Mouse (Mus musculus): ENCODE data around the gene Inca1. TPM values are rescaled to one million over a fixed set of nuclear protein-coding genes. Genes with fewer than 3 reads are reported as not detected.

Inca1 gene
- total RNA-seq, 2 experiments from 2014 or later, result 3.1 to 3.4 TPM

DNA sequence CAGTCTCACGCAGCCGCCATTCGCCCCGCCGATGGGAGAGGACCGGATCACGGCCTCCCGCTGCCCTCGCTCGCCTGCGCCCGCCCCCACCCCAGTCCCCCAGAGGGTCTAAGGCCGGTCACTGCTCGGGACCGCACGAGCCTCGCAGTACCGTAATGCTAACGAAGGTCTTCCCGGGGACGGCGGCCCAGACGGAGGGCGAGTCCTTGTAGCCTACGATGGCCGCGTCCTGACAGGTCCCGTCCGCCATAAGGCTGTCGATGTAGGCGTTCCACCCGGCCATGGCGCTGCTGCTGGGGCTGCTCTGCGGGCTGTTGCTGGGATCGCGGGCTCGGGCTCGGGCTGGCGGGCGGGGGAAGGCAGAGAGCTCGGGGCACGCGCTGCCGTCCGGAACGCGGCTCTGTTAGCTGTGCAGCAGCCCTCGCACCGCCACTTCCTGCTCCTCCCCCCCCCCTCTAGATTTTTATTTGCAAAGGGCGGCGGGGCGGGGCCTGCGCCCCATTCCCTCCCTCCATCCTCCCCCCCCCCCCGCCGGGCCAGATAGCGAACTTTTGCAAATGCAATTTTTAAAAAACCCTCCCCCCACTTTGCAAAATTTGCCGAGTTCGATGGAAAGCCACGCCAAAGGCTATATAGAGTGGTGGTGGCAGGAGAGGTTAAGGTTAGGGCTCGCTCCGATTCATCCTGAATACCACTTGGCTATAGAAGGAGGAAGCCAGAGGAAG is 45.6 kb downstream of the Inca1 start, which contains the start of gene Pfn1:
Gene Pfn1, minus strand, starts transcription at position 447 of the 725 bp plus-strand sequence.
- DNase-seq (ENCODE audit: extremely low spot score in 1 of 2, low spot score in 1 of 2), result peak; percentile 63 to 65

GRCm38 (mm10) chr11:70653345-70654197 is 46.4 kb downstream of the Inca1 start:
- DNase-seq (ENCODE audit: extremely low spot score in 1 of 2, low spot score in 1 of 2), result peak in 1 of 2 experiments; percentile 45

GRCm38 (mm10) chr11:70652884-70653344 is 47.0 kb downstream of the Inca1 start:
- DNase-seq (ENCODE audit: extremely low spot score in 1 of 2, low spot score in 1 of 2), result no peak

- DNase-seq (ENCODE audit: extremely low spot score in 1 of 2, low spot score in 1 of 2), result no peak
These were observed 47.7 kb downstream of the Inca1 start for GRCm38 (mm10) chr11:70652029-70652883.

- DNase-seq (ENCODE audit: extremely low spot score in 1 of 2, low spot score in 1 of 2), result no peak
These were observed 48.6 kb downstream of the Inca1 start for GRCm38 (mm10) chr11:70651391-70651790.

- DNase-seq (ENCODE audit: extremely low spot score in 1 of 2, low spot score in 1 of 2), result no peak
These were observed 49.4 kb downstream of the Inca1 start for GRCm38 (mm10) chr11:70650322-70651175.

GRCm38 (mm10) chr11:70649185-70649734 is 50.7 kb downstream of the Inca1 start:
- no peak for DNase-seq (ENCODE audit: extremely low spot score in 1 of 2, low spot score in 1 of 2)

GRCm38 (mm10) chr11:70648512-70648911 is 51.4 kb downstream of the Inca1 start:
- no peak for DNase-seq (ENCODE audit: extremely low spot score in 1 of 2, low spot score in 1 of 2)

DNA sequence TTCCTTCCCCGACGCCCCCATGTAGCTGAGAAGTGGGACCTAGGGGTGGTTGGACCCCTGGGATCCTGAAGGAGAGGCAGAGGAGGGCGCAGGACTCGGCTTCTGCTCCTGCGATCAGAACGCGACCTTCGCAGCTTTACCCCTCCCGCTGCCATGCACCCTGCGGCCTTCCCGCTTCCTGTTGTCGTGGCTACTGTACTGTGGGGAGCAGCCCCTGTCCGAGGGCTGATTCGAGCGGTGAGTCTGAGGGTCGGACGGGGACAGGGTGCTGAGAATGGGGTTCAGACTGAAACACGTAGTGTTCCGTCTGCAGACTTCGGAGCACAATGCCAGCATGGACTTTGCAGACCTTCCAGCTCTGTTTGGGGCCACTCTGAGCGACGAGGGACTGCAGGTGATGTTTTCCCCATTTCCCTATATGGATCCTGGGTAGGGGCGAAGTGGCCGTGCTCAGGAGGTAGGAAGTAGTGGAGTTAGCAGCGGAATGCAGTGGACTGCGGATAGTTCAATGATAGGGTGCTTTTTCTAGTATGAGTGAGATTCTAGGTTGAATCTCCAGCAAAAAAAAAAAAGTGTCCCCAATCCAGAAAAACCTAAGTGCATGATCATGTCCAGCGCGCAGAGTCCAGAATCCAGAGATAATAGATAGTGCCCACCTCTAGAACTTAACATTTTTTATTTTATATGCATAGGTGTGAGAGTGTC is 52.1 kb downstream of the Inca1 start:
- no peak for DNase-seq (ENCODE audit: extremely low spot score in 1 of 2, low spot score in 1 of 2)

GRCm38 (mm10) chr11:70646691-70647650 is 53.0 kb downstream of the Inca1 start, which contains the start of the genes Rnf167 and Slc25a11:
Gene Rnf167 (plus strand): TSS chr11:70647235.
Gene Slc25a11 (minus strand): TSS chr11:70647479.
- DNase-seq (ENCODE audit: extremely low spot score in 1 of 2, low spot score in 1 of 2), result peak; percentile 81 to 85

GRCm38 (mm10) chr11:70646259-70646555 is 53.7 kb downstream of the Inca1 start:
- DNase-seq (ENCODE audit: extremely low spot score in 1 of 2, low spot score in 1 of 2), result no peak

DNA sequence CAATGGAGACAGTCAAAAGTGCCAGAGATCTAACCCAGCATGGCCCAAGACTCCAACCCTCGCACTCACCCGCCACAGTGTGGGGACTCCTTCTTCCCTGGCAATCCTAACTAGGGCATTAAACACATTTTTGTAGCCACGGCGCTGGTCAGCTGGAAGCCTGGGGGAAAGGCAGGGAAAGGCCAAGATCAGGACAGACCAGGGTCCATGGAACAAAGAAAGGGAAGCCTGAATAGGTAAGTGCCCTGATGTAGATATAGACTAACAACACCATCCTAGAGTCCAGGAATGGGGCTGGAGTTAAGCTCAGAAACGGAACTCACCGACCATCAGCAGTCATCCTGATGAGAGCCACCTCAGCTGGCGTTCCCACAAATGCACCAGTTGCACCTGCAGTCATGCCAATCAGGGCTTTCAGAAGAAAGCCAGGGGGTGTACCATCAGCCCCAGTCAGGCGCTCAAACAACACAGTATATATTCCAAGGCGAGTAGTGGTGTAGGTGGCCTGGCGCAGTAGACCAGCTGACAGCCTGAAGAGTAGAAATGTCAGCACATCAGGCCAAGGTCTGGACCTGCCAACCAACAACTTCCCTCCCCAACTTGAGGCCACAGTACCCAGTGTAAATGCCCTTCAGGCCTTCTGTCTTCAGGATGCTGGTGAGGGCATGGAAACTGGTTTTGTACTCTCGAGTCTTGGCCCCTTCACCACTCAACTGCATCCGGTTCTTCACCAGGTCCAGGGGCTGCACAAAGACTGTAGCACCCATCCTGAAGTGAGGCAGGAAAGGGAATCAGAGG is 54.3 kb downstream of the Inca1 start:
- DNase-seq (ENCODE audit: extremely low spot score in 1 of 2, low spot score in 1 of 2), result no peak

DNA sequence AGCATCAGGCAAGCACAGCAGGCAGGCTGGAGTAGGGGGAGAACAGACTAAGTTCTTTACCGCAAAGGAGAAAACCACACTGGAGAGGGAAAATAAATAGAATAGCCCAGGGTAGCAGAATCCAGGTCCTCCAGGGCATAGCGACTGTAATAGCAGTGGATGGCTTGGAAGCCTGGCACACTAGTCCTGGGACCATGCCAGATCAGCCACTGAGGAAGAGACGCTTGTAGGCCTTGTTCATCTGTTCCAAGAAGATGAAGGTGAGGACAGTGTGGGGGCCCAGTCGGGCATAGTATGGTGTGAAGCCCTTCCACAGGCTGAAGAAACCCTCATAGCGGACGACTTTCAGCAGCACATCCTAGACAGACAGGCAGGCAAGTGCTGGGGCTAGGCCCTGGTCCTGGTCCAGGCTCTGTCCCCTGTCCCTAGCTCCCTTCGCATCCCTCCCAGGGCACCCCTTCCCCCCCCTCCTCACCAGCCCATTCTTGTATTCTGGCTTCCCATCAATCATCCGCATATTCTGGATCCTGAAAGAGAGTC is 55.3 kb downstream of the Inca1 start:
- no peak for DNase-seq (ENCODE audit: extremely low spot score in 1 of 2, low spot score in 1 of 2)

DNA sequence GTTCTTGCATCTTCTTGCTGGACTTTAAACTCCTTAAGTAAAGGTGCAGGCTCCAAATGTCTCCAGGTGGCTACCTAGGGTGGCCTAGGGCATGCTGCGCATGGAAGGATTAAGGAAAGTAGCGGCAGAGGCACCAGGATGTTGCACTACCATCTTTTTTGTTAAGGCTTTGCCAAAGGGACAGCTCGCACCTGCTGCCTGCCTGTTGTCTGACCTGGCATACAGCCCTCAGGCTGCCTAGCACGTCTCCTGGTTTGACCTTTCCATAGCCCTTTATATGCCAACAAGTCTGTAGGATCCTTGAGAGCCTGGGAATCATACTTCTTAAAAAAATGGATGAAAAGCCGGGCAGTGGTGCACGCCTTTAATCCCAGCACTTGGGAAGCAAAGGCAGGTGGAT is 56.9 kb downstream of the Inca1 start:
- DNase-seq (ENCODE audit: extremely low spot score in 1 of 2, low spot score in 1 of 2), result no peak

DNA sequence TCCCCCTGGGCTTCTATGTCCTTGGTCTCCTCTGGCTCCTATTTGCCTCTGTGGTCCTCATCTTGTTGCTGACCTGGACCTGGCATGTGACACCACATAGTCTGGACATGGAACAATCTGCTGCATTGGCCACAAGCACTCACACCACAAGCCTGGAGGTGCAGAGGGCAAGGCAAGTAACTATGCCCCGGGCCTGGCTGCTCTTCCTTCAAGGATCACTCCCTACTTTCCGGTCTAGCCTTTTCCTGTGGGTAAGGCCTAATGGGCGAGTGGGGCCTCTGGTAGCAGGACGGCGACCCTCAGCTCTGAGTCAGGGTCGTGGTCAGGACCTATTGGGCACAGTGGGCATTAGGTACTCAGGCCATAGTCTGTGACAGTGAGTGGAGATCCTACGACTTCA is 58.7 kb downstream of the Inca1 start:
- DNase-seq (ENCODE audit: extremely low spot score in 1 of 2, low spot score in 1 of 2), result no peak

- no peak for DNase-seq (ENCODE audit: extremely low spot score in 1 of 2, low spot score in 1 of 2)
These were observed 60.0 kb downstream of the Inca1 start for GRCm38 (mm10) chr11:70639976-70640375.

All from layer of hippocampus, postnatal 25 days (tissue).